Mouse (Mus musculus) liver, embryonic 11.5 days (tissue): Measurements from ENCODE around the gene Vps11. TPM values are rescaled to one million over a fixed set of nuclear protein-coding genes. Genes with fewer than 3 reads are reported as not detected.

ENCODE experiments used
- ATAC-seq: fragments of 200-750 bp; cut with Nextera tagmentation; replicated peaks from 2 replicates; pipeline ENCODE4 v1.8.0; 2017; ENCODE audit warnings: moderate number of reproducible peaks, mild to moderate bottlenecking, moderate TSS enrichment, moderate library complexity; ENCODE audit not compliant: low FRiP score
- DNase-seq: peaks from one replicate; pipeline ENCODE4 v3.0.0-alpha.2; 2017; ENCODE audit warnings: low spot score
- H3K27ac ChIP-seq: fragments of 300-500 bp; sonication (generic); 2 replicates; pipeline ENCODE4 v1.5.1; 2014; ENCODE audit warnings: mild to moderate bottlenecking, low read depth, low read length, control low read depth
- H3K27me3 ChIP-seq: fragments of 300-500 bp; sonication (generic); replicated peaks from 2 replicates; pipeline ENCODE4 v1.6.1; 2014; ENCODE audit warnings: low read length, mixed read lengths; ENCODE audit not compliant: control insufficient read depth, insufficient read depth
- H3K36me3 ChIP-seq: fragments of 300-500 bp; sonication (generic); 2 replicates; pipeline ENCODE4 v1.6.1; 2014; ENCODE audit warnings: mild to moderate bottlenecking, low read length, moderate library complexity, mixed read lengths; ENCODE audit not compliant: control insufficient read depth, insufficient read depth
- H3K4me1 ChIP-seq: fragments of 300-500 bp; sonication (generic); replicated peaks from 2 replicates; pipeline ENCODE4 v1.6.1; 2014; ENCODE audit warnings: low read length, mixed read lengths; ENCODE audit not compliant: control insufficient read depth, insufficient read depth
- H3K4me2 ChIP-seq: fragments of 300-500 bp; sonication (generic); 2 replicates; pipeline ENCODE4 v1.6.1; 2014; ENCODE audit warnings: mild to moderate bottlenecking, control low read depth, moderate library complexity
- H3K4me3 ChIP-seq: fragments of 300-500 bp; sonication (generic); 2 replicates; pipeline ENCODE4 v1.5.1; 2014; ENCODE audit warnings: low read depth, low read length, control low read depth
- H3K9ac ChIP-seq: fragments of 300-500 bp; sonication (generic); 2 replicates; pipeline ENCODE4 v1.6.1; 2014; ENCODE audit warnings: low read depth, low read length, control low read depth
- H3K9me3 ChIP-seq: fragments of 300-500 bp; sonication (generic); 2 replicates; pipeline ENCODE4 v1.6.1; 2016; ENCODE audit warnings: low read length, inconsistent platforms, mixed read lengths; ENCODE audit not compliant: control insufficient read depth
- WGBS: fragments of 180-500 bp; shearing (Covaris S2); extraction: QIAGEN DNeasy Blood & Tissue Kit; methylation state at CpG from one replicate; pipeline ENCODE4 v1.1.7; 2014; 5-methylcytosine and 5-hydroxymethylcytosine counted together
- polyA plus RNA-seq: library from polyadenylated mRNA; unstranded; fragments of >200 nt; fragmentation: Nextera tagmentation; extraction: Ambion mirVana; gene quantifications from 2 replicates; pipeline ENCODE4 v1.2.1, GENCODE M21; 2014

The Vps11 gene
- polyA plus RNA-seq, 1 experiment from 2014 or later, result 25.2 TPM

DNA sequence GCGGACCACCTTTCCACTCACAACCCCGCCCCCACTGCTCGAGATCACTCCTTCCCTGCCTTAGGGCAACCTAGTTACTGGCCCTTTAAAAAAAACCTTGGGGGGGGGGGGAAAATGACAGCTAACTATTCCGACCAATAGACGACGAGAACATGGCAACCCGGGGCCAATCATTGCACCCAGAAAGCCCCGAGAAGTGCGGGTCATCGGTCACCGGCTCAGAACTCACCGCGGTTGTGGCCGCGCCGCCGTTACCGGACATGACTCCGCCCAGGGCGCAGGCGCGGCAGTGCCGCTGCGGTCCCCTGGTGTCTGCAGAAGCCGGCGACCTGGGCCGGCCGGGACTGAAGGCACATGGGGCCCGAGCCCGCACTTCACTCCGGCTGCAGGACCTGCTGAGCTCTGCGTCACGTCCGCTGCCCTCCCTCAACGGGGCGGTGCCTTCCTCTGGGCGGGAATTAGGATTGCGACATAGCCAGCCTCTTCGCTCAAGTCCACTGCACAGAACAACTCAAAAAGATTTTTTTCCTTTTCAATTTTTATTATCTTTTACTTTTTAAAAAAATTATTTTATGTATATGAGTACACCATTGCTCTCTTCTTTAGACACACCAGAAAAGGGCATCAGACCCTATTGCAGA is 17.6 kb downstream of the Vps11 start, which contains the start of gene Hmbs:
Gene Hmbs (minus strand): TSS at position 448 of the 641 bp plus-strand sequence.
- WGBS, result under 1% methylated on average over 39 of the region's 39 CpGs
- Histone ChIP-seq H3K9me3 (no peaks in the 10 kb centered on the region), H3K4me3 (peak within 1 kb of the TSS; percentile 96), H3K27me3 (no peaks in the 10 kb centered on the region), H3K36me3 (peaks cover 37% of the 10 kb centered on the region), H3K9ac (peak within 1 kb of the TSS; percentile 89), H3K4me1 (peaks cover 15% of the 10 kb centered on the region), H3K27ac (peak within 1 kb of the TSS; percentile 100), H3K4me2 (peak within 1 kb of the TSS; percentile 91)
- DNase-seq (peak; percentile 97), ATAC-seq (peak; percentile 84)

DNA sequence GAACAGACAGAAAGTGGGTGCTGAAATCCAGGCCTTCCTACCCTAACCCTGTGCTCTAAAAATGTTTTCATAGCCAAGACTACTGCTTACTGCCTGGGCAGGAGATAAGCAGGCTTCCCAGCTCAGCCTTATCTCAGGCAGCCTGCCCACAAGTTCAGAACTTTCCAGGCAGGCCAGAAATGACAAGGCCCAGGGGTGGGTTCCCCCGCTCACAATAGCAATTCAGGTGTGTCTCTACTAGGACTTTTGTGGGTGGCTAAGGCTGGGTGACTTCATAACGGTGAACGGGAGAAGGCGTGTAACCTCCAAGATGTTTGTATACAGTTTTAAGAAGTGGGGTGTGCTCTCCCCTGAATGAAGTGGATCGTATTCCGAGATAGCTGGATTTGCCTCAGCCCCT is 18.2 kb downstream of the Vps11 start:
- Histone ChIP-seq H3K4me3 (peak overlapping the region; percentile 96), H3K9ac (peak overlapping the region; percentile 89), H3K36me3 (peaks cover 35% of the 10 kb centered on the region), H3K4me1 (peaks cover 15% of the 10 kb centered on the region), H3K27me3 (no peaks in the 10 kb centered on the region), H3K4me2 (peak overlapping the region; percentile 91), H3K27ac (peak overlapping the region; percentile 100), H3K9me3 (no peaks in the 10 kb centered on the region)
- ATAC-seq, result peak; percentile 82
- WGBS, result 3% methylated on average over 6 of the region's 6 CpGs
- DNase-seq, result peak; percentile 77

DNA sequence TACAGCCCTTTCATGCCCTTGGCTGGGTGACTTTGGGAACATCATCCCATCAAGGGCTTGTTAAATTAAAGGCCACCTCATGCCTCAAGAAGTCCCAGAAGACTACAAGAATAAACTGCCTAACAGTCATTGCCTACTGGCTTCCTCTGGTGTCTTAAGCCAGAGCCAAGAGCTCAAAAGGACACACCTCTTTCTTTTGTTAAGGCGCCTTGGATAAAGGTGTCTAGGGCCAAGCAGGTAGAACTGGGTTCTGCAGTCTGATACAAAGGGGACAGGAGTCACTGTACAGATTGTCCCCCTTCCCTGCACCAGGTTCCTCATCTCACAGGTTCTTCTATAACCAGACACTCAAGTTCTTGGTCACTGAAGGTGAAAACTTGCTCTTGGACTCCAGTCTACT is 18.9 kb downstream of the Vps11 start:
- no peaks in the 10 kb centered on the region for H3K27me3 ChIP-seq
- no peak for ATAC-seq

DNA sequence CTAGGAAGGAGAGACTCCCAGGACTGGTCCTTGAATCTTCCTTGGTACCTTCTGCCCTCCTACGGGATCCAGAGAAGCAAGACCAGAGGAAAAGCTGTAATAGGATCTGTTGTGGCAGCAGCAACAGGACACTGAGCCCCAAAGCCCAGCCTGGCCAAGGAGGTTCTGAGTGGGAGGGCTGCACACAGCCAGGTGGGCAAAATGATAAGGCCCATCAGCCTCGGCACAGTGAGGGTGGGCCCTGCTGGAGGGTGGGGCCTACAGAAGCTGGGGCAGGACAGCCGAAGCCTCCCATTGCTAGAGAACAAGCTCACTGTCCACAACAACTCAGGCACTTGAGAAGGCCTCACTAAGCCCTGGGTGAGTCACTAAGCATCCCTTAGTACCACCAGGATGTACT is 19.3 kb downstream of the Vps11 start:
- H3K9ac ChIP-seq, result peak overlapping the region; percentile 89
- peaks cover 21% of the 10 kb centered on the region for H3K4me1 ChIP-seq
- 36% methylated on average over 3 of the region's 3 CpGs for WGBS

More for the DNA sequence above, 18.9 kb downstream of the Vps11 start:
- Histone ChIP-seq H3K9ac (peak overlapping the region; percentile 89), H3K4me2 (peak overlapping the region; percentile 91), H3K36me3 (peaks cover 31% of the 10 kb centered on the region), H3K9me3 (no peaks in the 10 kb centered on the region), H3K4me1 (peaks cover 17% of the 10 kb centered on the region), H3K4me3 (peak overlapping the region; percentile 96), H3K27ac (peak overlapping the region; percentile 100)
- no peak for DNase-seq
- WGBS, result 86% methylated on average over 1 of the region's 1 CpGs

DNA sequence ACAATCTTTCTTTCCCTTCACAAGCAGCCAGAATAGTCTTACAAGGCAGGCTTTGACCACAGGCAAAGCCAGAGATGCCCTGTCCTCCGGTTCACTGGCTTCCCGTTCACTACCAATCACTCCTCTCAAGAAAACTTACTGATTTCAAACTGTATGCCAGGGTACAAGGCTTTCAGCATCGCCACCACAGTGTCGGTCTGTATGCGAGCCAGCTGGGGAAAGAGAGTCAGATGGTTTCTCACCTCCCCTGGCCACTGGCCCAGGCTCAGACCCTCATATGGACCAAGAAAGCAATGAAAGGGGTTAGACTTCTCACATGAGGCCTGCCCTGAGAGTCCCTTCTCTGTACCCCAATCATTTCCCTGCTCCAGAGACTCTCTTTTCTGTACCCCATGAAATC is 20.0 kb downstream of the Vps11 start:
- Histone ChIP-seq H3K4me1 (peaks cover 23% of the 10 kb centered on the region), H3K36me3 (peaks cover 36% of the 10 kb centered on the region), H3K4me2 (peak overlapping the region; percentile 91), H3K27ac (peak overlapping the region; percentile 100), H3K4me3 (peak overlapping the region; percentile 96), H3K27me3 (no peaks in the 10 kb centered on the region), H3K9ac (peak overlapping the region; percentile 89), H3K9me3 (no peaks in the 10 kb centered on the region)
- ATAC-seq, result no peak
- WGBS, result 71% methylated on average over 5 of the region's 5 CpGs
- no peak for DNase-seq

More for the DNA sequence above, 19.3 kb downstream of the Vps11 start:
- DNase-seq (peak; percentile 70), ATAC-seq (peak; percentile 83)
- Histone ChIP-seq H3K4me3 (peak overlapping the region; percentile 96), H3K9me3 (no peaks in the 10 kb centered on the region), H3K36me3 (peaks cover 32% of the 10 kb centered on the region), H3K27me3 (no peaks in the 10 kb centered on the region), H3K4me2 (peak overlapping the region; percentile 91), H3K27ac (peak overlapping the region; percentile 100)

DNA sequence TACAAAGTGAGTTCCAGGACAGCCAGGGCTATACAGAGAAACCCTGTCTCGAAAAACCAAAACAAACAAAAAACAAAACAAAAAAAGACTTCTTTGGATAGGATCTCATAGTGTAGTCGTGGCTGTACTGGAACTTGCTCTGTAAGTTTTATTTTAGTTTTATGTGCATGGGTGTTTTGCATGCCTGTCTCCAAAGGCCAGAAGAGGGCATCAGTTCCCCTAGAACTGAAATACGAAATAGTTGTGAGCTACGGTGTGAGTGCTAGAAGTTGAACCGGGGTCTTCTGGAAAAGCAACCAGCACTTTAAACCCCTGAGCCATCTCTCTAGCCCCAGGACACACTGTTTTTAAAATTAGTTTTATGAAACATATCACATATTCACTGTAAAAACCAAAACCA is 22.9 kb downstream of the Vps11 start:
- Histone ChIP-seq H3K9ac (no peak overlapping the region; the same call in 1 of the 2 replicates), H3K4me1 (peaks cover 20% of the 10 kb centered on the region), H3K9me3 (no peaks in the 10 kb centered on the region), H3K4me3 (peak overlapping the region; percentile 96), H3K4me2 (peak overlapping the region; percentile 91), H3K27me3 (no peaks in the 10 kb centered on the region), H3K36me3 (peaks cover 39% of the 10 kb centered on the region), H3K27ac (0 out of 2 replicates have a peak overlapping the region, but pooled peaks have one; percentile 21)
- 87% methylated on average over 5 of the region's 5 CpGs for WGBS
- ATAC-seq, result no peak
- DNase-seq, result no peak

DNA sequence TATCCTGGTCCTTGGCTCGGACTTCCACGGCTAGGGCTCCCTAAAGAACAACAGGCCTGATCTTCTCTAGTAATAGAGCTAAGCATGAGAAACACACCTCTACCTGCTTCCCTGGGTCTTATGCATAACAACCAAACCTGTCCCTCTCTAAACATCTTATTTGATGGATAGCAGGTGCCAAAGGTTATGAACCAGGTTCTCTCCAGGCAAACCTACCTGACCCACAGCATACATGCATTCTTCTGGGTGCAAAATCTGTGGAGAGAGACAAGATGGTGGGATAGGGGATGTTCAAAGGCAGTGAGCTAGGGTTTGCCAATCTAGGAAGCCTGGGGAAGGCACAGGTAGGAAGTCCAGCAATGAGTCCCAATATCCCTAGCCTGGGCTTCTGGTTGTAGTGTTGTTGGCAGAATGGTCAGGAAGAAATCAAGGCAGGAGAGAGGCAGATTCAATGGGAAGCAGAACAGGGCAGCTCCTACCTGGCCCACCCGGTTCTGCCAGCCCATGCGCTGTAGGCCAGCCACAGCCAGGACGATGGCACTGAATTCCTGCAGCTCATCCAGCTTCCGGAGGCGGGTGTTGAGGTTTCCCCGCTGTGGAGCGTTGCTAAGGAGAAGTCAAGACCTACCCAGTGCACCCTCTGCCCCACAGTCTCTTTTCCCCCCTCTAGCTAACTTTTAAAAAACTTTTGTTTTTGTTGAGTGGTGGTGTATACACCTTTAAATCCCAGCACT is 23.9 kb downstream of the Vps11 start:
- peak overlapping the region; percentile 51 for H3K9ac ChIP-seq
- H3K9me3 ChIP-seq, result no peaks in the 10 kb centered on the region
- no peak for ATAC-seq
- peak overlapping the region; percentile 33 for H3K27ac ChIP-seq
- WGBS, result 70% methylated on average over 9 of the region's 9 CpGs
- no peak for DNase-seq
- H3K27me3 ChIP-seq, result no peaks in the 10 kb centered on the region
- peaks cover 13% of the 10 kb centered on the region for H3K4me1 ChIP-seq
- H3K4me2 ChIP-seq, result peak overlapping the region; percentile 91
- peaks cover 47% of the 10 kb centered on the region for H3K36me3 ChIP-seq
- peak overlapping the region; percentile 96 for H3K4me3 ChIP-seq

DNA sequence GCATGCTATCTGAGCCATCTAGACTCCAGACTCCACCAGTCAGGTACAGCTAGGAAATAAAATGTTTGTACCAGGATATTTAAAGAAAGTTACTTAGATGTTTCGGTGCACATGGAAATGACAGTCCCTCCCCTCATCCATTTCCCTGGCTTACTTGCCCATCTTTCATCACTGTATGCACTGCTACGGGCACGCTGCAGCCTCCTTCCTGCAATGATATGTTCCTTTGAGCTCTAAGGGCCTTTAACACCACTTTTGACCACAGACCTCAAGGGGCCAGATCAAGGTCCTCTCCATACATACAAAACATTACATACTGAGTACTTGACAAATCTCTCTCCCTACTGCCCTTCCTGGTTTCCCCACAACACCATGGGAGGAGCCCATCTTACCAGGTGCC is 24.5 kb downstream of the Vps11 start:
- no peak for ATAC-seq
- H3K4me2 ChIP-seq, result peak overlapping the region; percentile 91
- H3K9me3 ChIP-seq, result no peaks in the 10 kb centered on the region
- peak overlapping the region; percentile 96 for H3K4me3 ChIP-seq
- H3K9ac ChIP-seq, result peak overlapping the region; percentile 51
- H3K4me1 ChIP-seq, result peaks cover 11% of the 10 kb centered on the region; the same call in 1 of the 2 replicates
- DNase-seq, result no peak
- peak overlapping the region; percentile 33 for H3K27ac ChIP-seq
- WGBS, result 63% methylated on average over 3 of the region's 3 CpGs
- peaks cover 50% of the 10 kb centered on the region for H3K36me3 ChIP-seq
- H3K27me3 ChIP-seq, result no peaks in the 10 kb centered on the region
